Mouse (Mus musculus): ENCODE results near the gene Gm29609.

Gm29609 gene

DNA sequence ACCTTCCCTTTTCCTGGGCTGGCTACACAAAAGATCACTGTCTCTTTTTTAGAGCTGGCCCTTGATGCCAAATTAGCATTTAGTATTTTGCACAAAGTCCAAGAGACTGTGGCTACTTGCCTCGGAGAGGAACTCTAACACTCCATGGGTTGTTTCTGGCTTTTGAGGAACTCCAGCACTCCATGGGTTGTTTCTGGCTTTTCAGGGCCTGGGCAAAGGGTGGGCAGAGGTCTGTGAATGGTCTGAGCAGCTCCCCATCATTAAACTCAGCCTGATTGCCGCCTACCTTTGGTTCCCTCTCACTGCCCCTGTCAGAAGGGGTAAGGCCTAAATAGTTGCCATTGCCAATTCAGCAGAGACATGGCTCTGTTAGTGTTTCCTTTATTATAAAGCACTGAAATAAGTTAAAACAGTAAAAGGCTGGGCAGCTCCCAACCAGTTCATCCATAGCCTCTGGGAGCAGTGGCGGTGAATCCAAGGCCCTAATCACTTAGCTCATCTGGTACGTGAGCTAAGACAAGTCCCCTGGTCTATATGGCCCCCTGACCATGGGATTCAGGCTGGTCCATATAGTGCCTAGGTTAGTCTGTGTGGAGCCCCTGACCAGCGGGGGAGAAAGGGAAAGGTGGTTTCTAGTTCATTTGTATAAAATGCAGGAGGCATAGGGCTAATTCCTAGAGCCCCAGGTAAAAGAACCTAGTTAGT, 19.1 kb upstream of the Gm29609 start:
- peak in 1 of 2 experiments; percentile 57 for DNase-seq (ENCODE audit: inconsistent age in 2 of 2, low spot score in 1 of 2)

GRCm38 (mm10) chr5:31198170-31198569, 18.5 kb upstream of the Gm29609 start:
- peak in 1 of 2 experiments; percentile 59 for DNase-seq (ENCODE audit: inconsistent age in 2 of 2, low spot score in 1 of 2)

DNA sequence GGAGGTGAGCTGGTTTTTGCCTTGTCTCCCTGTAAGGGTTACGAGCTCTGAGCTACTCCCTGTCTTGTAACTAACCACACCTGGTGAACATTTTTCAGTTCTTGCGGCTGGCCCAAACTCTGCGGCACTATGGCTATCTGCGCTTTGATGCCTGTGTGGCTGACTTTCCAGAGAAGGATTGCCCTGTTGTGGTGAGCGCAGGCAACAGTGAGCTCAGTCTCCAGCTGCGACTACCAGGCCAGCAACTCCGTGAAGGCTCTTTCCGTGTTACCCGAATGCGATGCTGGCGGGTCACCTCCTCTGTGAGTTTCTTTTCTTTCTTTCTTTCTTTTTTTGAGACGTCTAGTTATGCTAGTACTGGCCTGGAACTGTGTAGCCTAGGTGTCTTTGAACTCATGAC, 17.4 kb upstream of the Gm29609 start:
- DNase-seq (ENCODE audit: inconsistent age in 2 of 2, low spot score in 1 of 2): no peak

DNA sequence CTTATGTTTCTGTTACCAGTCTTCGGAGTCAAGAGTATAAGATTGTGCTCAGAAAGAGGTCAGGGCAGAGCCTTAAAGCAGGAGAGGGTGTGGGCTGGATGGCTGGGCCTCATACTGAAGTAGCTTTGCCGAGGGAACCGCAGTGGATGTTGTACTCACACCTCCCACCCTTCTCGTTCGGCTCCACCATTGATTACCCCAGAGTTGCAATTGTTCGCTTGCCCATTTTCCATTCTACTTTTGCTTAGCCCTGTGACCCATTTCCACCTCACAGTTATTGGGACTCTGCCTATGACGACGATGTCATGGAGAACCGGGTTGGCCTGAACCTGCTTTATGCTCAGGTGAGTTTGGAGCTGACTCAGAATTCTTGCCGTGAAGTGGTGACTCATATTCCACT, 16.5 kb upstream of the Gm29609 start:
- DNase-seq (ENCODE audit: inconsistent age in 2 of 2, low spot score in 1 of 2): no peak

GRCm38 (mm10) chr5:31195671-31196070, 16.0 kb upstream of the Gm29609 start:
- DNase-seq (ENCODE audit: inconsistent age in 2 of 2, low spot score in 1 of 2): no peak

- DNase-seq (ENCODE audit: inconsistent age in 2 of 2, low spot score in 1 of 2): no peak
Observed at GRCm38 (mm10) chr5:31194486-31195485, 15.1 kb upstream of the Gm29609 start.

DNA sequence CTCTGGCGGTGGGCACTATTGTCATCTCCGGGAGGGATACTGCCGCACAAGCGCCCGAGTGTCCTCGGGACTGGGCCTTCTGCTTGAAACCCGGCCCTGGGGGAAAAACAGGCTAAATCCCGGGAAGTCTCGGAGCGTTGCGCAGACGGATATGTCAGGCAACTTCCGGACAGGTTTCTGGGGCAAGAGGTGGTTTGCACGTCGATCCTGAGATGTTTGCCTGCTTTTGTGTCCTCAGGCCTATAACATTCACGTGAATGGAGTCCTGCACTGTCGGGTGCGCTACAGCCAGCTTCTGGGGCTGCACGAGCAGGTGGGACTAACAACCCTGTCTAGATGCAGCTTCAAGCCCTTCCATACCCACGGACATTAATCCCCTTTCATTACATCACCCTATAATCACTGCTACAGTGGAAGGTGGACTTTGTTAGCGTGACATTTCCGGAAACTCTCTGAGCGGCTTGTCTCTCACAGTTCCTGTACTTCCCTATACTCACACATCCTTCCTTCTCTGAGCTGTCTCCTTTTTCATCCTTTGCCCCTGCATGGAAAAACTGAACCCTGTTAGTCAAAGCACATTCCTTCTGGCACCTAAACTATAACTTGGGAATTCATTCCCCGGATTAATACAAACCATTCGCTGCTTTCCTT, 14.0 kb upstream of the Gm29609 start:
- no peak for DNase-seq (ENCODE audit: inconsistent age in 2 of 2, low spot score in 1 of 2)

GRCm38 (mm10) chr5:31192939-31193630, 13.4 kb upstream of the Gm29609 start, which contains the start of the genes Snx17 and Eif2b4:
Snx17 (plus strand) TSS chr5:31193227.
Eif2b4 (minus strand) TSS chr5:31193430.
- peak; percentile 99 to 100 for DNase-seq (ENCODE audit: inconsistent age in 2 of 2, low spot score in 1 of 2)

DNA sequence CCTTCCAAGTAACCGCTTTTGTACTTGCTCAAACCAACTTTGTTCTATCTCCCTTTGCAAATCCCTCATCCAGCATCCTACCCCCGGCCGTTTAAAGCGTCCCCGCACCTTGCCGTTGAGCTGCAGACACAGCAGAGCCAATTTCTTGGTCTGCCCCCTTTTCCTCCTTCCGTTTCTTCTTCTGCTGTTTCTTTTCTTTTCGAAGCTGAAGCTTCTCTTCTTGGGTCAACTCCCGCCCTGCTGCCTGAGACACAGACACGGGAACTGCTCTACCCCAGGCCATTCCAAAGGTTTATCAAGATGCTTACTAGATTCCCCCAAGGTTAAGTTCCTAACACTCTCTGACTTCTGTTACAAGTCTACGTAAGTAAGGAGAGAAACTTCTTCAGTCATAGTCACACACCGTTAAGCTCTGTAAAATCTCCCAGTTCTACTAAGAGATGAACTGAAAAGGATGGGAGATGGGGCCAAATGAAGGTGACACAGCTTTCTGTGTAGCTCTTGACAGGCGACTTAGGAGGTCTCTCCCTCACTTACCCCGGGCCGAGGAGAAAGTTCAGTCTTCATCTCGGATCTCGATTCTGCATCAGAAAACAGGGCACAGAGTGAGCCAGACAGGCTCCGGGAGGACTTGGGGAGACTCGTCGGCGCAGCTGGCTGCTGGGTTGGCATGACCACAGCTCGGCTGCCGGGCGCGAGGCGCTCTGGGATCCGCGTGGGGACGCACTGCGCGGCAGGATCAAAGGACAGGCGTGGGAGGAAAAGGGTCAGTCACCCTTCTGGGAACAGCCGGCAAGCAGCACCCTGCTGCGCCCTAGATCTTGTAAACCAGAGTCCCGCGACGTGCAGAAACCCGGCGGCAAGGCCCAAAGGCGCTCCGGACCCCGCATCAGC, 12.6 kb upstream of the Gm29609 start:
- no peak for DNase-seq (ENCODE audit: inconsistent age in 2 of 2, low spot score in 1 of 2)

DNA sequence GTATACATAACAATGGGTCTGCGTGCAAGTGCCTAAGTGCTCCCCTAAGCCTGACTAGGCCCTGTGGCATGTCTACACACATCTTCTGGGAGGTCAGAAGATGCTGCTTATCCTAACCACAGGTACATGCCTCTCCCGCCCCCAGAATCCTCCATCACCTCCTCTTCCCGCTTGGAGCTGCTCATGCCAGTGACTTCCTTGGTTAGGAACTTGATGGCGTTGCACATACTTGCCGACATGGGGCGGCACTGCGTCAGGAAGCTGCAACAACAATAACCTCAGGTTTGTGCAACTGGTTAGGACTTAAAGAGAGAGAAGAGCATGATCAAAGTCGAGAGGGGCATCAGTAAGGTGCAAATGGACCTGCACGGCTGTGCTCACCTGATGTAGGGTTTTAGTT, 10.5 kb upstream of the Gm29609 start:
- DNase-seq (ENCODE audit: inconsistent age in 2 of 2, low spot score in 1 of 2): no peak

DNA sequence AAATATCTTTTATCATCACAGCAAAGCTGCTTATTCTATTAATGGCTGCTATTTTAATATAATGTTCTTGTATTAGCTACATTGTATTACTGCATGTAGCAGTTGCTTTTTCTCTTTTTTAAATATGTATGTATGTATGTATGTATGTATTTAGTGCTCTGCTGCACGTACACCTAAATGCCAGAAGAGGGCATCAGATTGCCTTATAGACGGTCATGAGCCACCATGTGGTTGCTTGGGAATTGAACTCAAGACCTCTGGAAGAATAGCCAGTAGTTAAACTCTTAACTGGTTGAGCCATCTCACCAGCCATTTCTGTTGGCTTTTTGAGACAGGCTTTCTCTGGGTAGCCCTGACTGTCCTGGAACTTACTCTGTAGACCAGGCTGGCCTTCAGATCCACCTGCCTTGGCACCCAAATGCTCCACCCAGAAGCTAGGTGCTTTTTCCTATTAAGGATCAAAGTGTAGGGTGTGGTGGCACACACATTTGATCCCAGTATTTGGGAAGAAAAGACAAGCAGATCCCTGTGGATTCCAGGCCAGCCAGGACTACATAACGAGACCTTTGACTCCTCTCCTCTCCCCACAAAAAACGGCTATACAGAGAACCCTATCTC, 8.6 kb upstream of the Gm29609 start:
- no peak for DNase-seq (ENCODE audit: inconsistent age in 2 of 2, low spot score in 1 of 2)

- DNase-seq (ENCODE audit: inconsistent age in 2 of 2, low spot score in 1 of 2): no peak
Observed at GRCm38 (mm10) chr5:31183678-31184077, 4.0 kb upstream of the Gm29609 start.

GRCm38 (mm10) chr5:31181183-31181770, 1.6 kb upstream of the Gm29609 start:
- no peak for DNase-seq (ENCODE audit: inconsistent age in 2 of 2, low spot score in 1 of 2)

DNA sequence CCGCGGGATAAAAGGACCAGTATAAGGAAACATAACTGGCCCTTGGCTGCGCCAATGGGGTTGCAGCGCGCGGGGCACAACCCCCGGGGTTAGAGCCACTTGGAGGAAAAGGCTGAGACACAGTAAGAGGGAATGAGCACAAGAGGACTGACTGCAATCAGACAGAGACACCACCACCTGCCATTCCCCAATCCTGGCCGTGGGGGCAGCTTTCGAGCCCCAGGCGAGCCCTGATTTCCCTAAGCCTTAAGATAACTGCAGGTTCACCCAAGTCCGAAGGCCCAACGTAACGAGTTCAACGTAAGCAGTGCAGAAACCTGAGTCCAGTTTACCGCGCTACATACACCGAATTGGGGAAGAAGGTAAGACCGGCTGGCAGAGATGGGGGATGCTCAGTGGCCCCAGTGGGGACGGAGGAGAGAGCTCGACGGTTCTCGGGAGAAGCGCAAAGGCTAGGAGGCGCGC, 378 bp downstream of the Gm29609 start:
- DNase-seq (ENCODE audit: inconsistent age in 2 of 2, low spot score in 1 of 2): no peak

DNA sequence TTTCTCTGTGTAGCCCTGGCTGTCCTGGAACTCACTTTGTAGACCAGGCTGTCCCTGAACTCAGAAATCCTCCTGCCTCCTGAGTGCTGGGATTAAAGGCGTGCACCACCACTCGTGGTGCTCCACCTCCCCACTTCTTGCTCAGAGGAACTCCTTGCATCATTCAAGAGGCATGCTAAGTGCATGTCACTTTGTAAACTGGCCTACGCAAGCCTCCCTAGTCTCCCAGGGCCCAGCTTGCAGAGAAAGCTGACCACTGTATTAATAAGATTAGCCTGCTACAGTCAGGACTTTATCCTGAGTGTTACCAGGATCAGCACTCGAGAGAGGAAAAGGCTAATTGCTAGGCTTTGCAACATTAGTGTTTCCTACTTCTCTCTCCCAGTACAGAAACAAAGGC, 11.1 kb downstream of the Gm29609 start:
- DNase-seq (ENCODE audit: inconsistent age in 2 of 2, low spot score in 1 of 2): no peak

- DNase-seq (ENCODE audit: inconsistent age in 2 of 2, low spot score in 1 of 2): no peak
Observed at GRCm38 (mm10) chr5:31164878-31165277, 14.8 kb downstream of the Gm29609 start.

DNA sequence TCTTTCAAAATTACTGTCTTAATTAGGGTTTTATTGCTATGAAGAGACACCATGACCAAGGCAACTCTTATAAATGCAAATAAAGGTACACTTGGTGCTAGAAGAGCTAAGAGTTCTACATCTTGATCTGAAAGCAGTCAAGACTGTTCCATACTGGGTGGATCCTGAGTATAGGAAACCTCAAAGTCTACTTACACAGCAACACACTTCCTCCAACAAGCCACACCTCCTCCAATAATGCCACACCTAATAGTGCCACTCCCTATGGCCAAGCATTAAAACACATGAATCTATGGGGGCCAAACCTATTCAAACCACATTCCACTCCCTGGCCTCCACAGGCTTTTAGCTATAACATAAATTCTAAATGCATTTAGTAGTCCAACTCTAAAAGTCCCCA, 17.2 kb downstream of the Gm29609 start:
- no peak for DNase-seq (ENCODE audit: inconsistent age in 2 of 2, low spot score in 1 of 2)

DNA sequence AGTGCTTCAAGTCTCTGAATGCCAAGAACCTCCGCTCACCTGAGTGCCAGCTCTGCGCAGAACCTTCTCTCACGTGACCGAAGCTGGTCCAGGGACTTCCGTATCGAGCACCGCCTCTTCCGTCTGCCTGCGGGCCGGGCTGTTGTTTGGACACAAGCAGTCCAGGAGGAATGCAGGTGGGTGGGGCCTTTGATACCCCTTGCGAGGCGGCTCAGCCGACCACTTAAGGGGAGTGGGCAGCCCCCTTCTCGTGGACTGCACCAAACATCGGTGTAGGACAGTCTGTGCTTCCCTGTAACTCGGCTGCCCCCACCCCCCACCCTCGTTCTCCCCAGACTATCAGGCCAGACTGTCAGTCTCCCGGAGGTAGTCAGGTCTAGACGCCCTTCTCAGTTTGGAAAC, 25.6 kb downstream of the Gm29609 start, which contains the start of gene Mpv17:
Gene Mpv17, minus strand, starts transcription at position 100 of the 402 bp plus-strand sequence.
- DNase-seq (ENCODE audit: inconsistent age in 2 of 2, low spot score in 1 of 2): peak; percentile 87 to 95

Measured in adrenal gland, adult (tissue).